Mouse (Mus musculus) erythroblast, embryonic 14.5 days (primary cell): ENCODE measurements around the gene Cdhr3.

Experiments
- GATA1 ChIP-seq: IDR thresholded peaks from 2 replicates; pipeline ENCODE4 v1.6.1; 2012; ENCODE audit warnings: low read length, inconsistent platforms, mixed read lengths
- TAL1 ChIP-seq: IDR thresholded peaks from 3 replicates; pipeline ENCODE4 v1.6.1; 2012; ENCODE audit warnings: low read length, inconsistent platforms, mixed read lengths

- TF ChIP-seq GATA1 (no peak), TAL1 (no peak)
Observed at GRCm38 (mm10) chr12:33010026-33010425, 82.6 kb downstream of the Cdhr3 start.
